17 mouse cellular contexts compared by ENCODE assay signal in genomic region chr4:130800147-130800546, GRCm38 (mm10). TPM values are rescaled to one million over a fixed set of nuclear protein-coding genes. Genes with fewer than 3 reads are reported as not detected.
A peak's percentile ranks its signal among the peaks of the same experiment; 100 is the strongest.
DNase-seq lines count a peak whose midpoint lies in the region; ATAC-seq and TF ChIP-seq lines count a peak whose summit lies in the region.
"Had no signal": no experiment of that assay in that cellular context is flagged by ENCODE, and none has a peak within 500 bp of the region (broad histone marks: within the 10 kb centered on the region; RNA-seq: fewer than 3 reads in every experiment).

No protein-coding gene starts in this region.

- no peak overlapping the region for H3K9ac ChIP-seq in heart, adult 2 months (ENCODE audit: low read depth, low read length)
- no peak overlapping the region for H3K9ac ChIP-seq in liver, postnatal 0 days (replicated peaks)
- H3K9ac ChIP-seq in liver, embryonic 11.5 days (ENCODE audit: low read depth, low read length): no peak overlapping the region
- H3K9ac ChIP-seq: embryonic facial prominence, embryonic 12.5 days had no signal

- H3K36me3 ChIP-seq in heart, adult 2 months (ENCODE audit: control insufficient read depth, insufficient read depth, low read length): no peaks in the 10 kb centered on the region
- no peaks in the 10 kb centered on the region for H3K36me3 ChIP-seq in liver, postnatal 0 days (replicated peaks; ENCODE audit: insufficient read depth, low read length)
- H3K36me3 ChIP-seq in liver, embryonic 11.5 days (ENCODE audit: control insufficient read depth, insufficient read depth, low read length): no peaks in the 10 kb centered on the region
- no peaks in the 10 kb centered on the region for H3K36me3 ChIP-seq in midbrain, embryonic 10.5 days

- intact Hi-C loops in heart, adult 2 months (cut with DNase I): no loop called here
- intact Hi-C loops in heart, postnatal 36 days (cut with DNase I): no loop called here

- H3K27ac ChIP-seq in heart, adult 2 months: peak overlapping the region; percentile 63
- 0 out of 2 replicates have a peak overlapping the region, but pooled peaks have one; percentile 64 for H3K27ac ChIP-seq in liver, postnatal 0 days (ENCODE audit: low read depth)
- H3K27ac ChIP-seq in liver, embryonic 11.5 days (ENCODE audit: low read depth, low read length): no peak overlapping the region
- peak overlapping the region; percentile 81 for H3K27ac ChIP-seq in brown adipose tissue, adult 24 weeks (replicated peaks; ENCODE audit: low read depth, low read length)
- H3K27ac ChIP-seq in midbrain, embryonic 10.5 days (replicated peaks): no peak overlapping the region
- H3K27ac ChIP-seq: embryonic facial prominence, embryonic 12.5 days had no signal

- H3K9me3 ChIP-seq in liver, postnatal 0 days (ENCODE audit: low read length): no peaks in the 10 kb centered on the region
- H3K9me3 ChIP-seq in liver, embryonic 11.5 days (ENCODE audit: control insufficient read depth, low read length): no peaks in the 10 kb centered on the region
- H3K9me3 ChIP-seq in midbrain, embryonic 10.5 days (replicated peaks): no peaks in the 10 kb centered on the region
- H3K9me3 ChIP-seq: embryonic facial prominence, embryonic 12.5 days had no signal

- WGBS in heart, adult 2 months: 53% methylated on average over 6 of the region's 6 CpGs
- WGBS in liver, postnatal 0 days (ENCODE audit: insufficient replicate concordance): 60% methylated on average over 6 of the region's 6 CpGs
- WGBS in liver, embryonic 11.5 days: 69% methylated on average over 6 of the region's 6 CpGs
- 89% methylated on average over 6 of the region's 6 CpGs for WGBS in midbrain, embryonic 10.5 days

- H3K4me1 ChIP-seq in heart, adult 2 months (ENCODE audit: control insufficient read depth, insufficient read depth, low read length): peaks cover 63% of the 10 kb centered on the region
- H3K4me1 ChIP-seq in liver, postnatal 0 days (ENCODE audit: insufficient read depth): peaks cover 3% of the 10 kb centered on the region; the same call in 1 of the 2 replicates
- peaks cover 14% of the 10 kb centered on the region; the same call in 1 of the 2 replicates for H3K4me1 ChIP-seq in liver, embryonic 11.5 days (replicated peaks; ENCODE audit: control insufficient read depth, insufficient read depth, low read length)
- peaks cover 55% of the 10 kb centered on the region for H3K4me1 ChIP-seq in brown adipose tissue, adult 24 weeks (ENCODE audit: control insufficient read depth, insufficient read depth, insufficient read length, low read length)
- H3K4me1 ChIP-seq in midbrain, embryonic 10.5 days: peaks cover 78% of the 10 kb centered on the region

- H3K79me2 ChIP-seq in heart, adult 2 months (replicated peaks; ENCODE audit: control insufficient read depth, insufficient read depth, low read length): no peaks in the 10 kb centered on the region

- peak; percentile 47 for ATAC-seq in liver, postnatal 0 days
- no peak for ATAC-seq in liver, embryonic 11.5 days (replicated peaks; ENCODE audit: low FRiP score)
- peak; percentile 73 for ATAC-seq in megakaryocyte, adult 5-6 weeks (ENCODE audit: poor library complexity, severe bottlenecking)
- ATAC-seq: forebrain, embryonic 16.5 days; inflammation-experienced regulatory T-cells, adult 6 months had no signal

- TF ChIP-seq CTCF in heart, adult 2 months (IDR thresholded peaks at IDR 0.05): no peak
- no peak for TF ChIP-seq CTCF in liver, postnatal 0 days (IDR thresholded peaks at IDR 0.05; ENCODE audit: low read depth)

- no peak for TF ChIP-seq EP300 in heart, adult 2 months (IDR thresholded peaks at IDR 0.05; ENCODE audit: insufficient read depth, low read depth, low read length)
- TF ChIP-seq EP300 in liver, postnatal 0 days (IDR thresholded peaks at IDR 0.05; ENCODE audit: low read depth): no peak

- H3K27me3 ChIP-seq in heart, adult 2 months (ENCODE audit: control insufficient read depth, insufficient read depth, low read length): no peaks in the 10 kb centered on the region
- H3K27me3 ChIP-seq in liver, postnatal 0 days (ENCODE audit: insufficient read depth, low read length): no peaks in the 10 kb centered on the region
- 0 out of 2 replicates have a peak, but pooled peaks cover 3% of the 10 kb centered on the region for H3K27me3 ChIP-seq in liver, embryonic 11.5 days (replicated peaks; ENCODE audit: control insufficient read depth, insufficient read depth, low read length)
- peaks cover 8% of the 10 kb centered on the region; the same call in 1 of the 2 replicates for H3K27me3 ChIP-seq in midbrain, embryonic 10.5 days (ENCODE audit: low read depth, poor library complexity, severe bottlenecking)
- H3K27me3 ChIP-seq: embryonic facial prominence, embryonic 12.5 days had no signal

- no peak overlapping the region for H3K4me2 ChIP-seq in liver, postnatal 0 days (ENCODE audit: low read depth, low read length)
- no peak overlapping the region for H3K4me2 ChIP-seq in liver, embryonic 11.5 days
- H3K4me2 ChIP-seq: embryonic facial prominence, embryonic 12.5 days had no signal

- H3K4me3 ChIP-seq in heart, adult 2 months: no peak overlapping the region
- no peak overlapping the region for H3K4me3 ChIP-seq in liver, postnatal 0 days (ENCODE audit: low read depth, low read length)
- H3K4me3 ChIP-seq in liver, embryonic 11.5 days (ENCODE audit: low read depth, low read length): no peak overlapping the region
- H3K4me3 ChIP-seq in brown adipose tissue, adult 24 weeks (ENCODE audit: insufficient read depth, low read depth, low read length): no peak overlapping the region
- no peak overlapping the region for H3K4me3 ChIP-seq in midbrain, embryonic 10.5 days
- H3K4me3 ChIP-seq: embryonic facial prominence, embryonic 12.5 days had no signal

- no peak for TF ChIP-seq POLR2A in heart, adult 2 months (IDR thresholded peaks at IDR 0.05; ENCODE audit: insufficient read depth, low read depth, low read length)

- peak in 1 of 2 experiments; percentile 52 for DNase-seq in heart, adult 2 months
- DNase-seq in heart, postnatal 36 days: no peak
- DNase-seq in liver, postnatal 0 days: no peak
- DNase-seq in liver, embryonic 11.5 days (ENCODE audit: low spot score): no peak
- no peak for DNase-seq in midbrain, embryonic 10.5 days (ENCODE audit: low spot score)
- DNase-seq: cerebellum, adult 2 months; kidney, adult 9 months; kidney, postnatal 4 days; midbrain, embryonic 14.5 days; retina, postnatal 1 day; right cerebral cortex, postnatal 4 days; thymus, adult 18-20 months had no signal

RNA-seq across cellular contexts. Expression of gene Sdc3, which starts 7.8 kb away (rescaled TPM):
- 10 to 100 TPM; 32.7 to 38.3 TPM for total RNA-seq in heart, adult 2 months (2021)
- 41.5 and 51.9 TPM in 2 replicates for polyA plus RNA-seq in heart, adult 2 months (2012; rRNA removed)
- 10 to 100 TPM; 35.5 to 46.0 TPM for total RNA-seq in heart, postnatal 36 days (2021)
- polyA plus RNA-seq in liver, postnatal 0 days (2015; fragmentation: Nextera tagmentation; extraction: Ambion mirVana): 8.7 TPM in 2 replicates
- 11.4 and 12.1 TPM in 2 replicates for polyA plus RNA-seq in liver, embryonic 11.5 days (2014; fragmentation: Nextera tagmentation; extraction: Ambion mirVana)
- 7.9 and 12.0 TPM in 2 replicates for polyA plus RNA-seq in brown adipose tissue, adult 24 weeks (2012; ENCODE audit: insufficient read depth, insufficient read length, missing spikeins)
- total RNA-seq in megakaryocyte, adult 5-6 weeks (2015): 22.6 and 31.3 TPM in 2 replicates
- total RNA-seq in megakaryocyte, adult 5-6 weeks (2017): 13.6 and 20.2 TPM in 2 replicates
- polyA plus RNA-seq in midbrain, embryonic 10.5 days (2016; fragmentation: Nextera tagmentation; extraction: Ambion mirVana): 21.3 and 28.5 TPM in 2 replicates

Comparison
In these comparisons a context has a peak if more than half of its experiments do, and no peak if none do; other contexts are left out.
1. H3K27ac ChIP-seq: peak in heart, adult 2 months (single experiment), liver, postnatal 0 days (single experiment) and brown adipose tissue, adult 24 weeks (single experiment); none in liver, embryonic 11.5 days (single experiment) and midbrain, embryonic 10.5 days (single experiment).